Mouse (Mus musculus): ENCODE measurements around the gene Tigar.

Tigar gene

DNA sequence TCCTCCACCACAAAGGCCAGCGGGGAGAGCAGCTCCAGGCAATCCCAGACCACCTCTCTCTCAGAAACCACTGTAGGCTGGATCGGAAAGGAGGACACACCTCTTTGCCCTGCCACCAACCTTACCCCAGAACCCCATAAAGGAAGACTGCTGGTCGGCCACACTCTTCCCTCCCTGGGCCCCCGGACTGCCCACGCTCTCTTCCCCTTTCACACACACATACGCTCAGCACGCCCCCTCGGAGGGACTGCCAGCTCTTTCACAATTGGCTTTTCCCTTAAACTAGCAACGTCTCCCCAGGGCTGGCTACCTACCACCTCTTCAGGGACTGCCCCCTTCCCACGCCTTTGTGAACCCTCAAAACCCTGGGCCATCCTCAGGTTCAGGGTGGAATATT is 33.8 kb upstream of the Tigar start:
- no peak for ATAC-seq (ENCODE audit: insufficient number of reproducible peaks, low FRiP score, low TSS enrichment)

GRCm38 (mm10) chr6:127142154-127143123 is 33.1 kb upstream of the Tigar start:
- ATAC-seq (ENCODE audit: insufficient number of reproducible peaks, low FRiP score, low TSS enrichment), result peak; percentile 23; the same call in 1 of the 2 replicates

DNA sequence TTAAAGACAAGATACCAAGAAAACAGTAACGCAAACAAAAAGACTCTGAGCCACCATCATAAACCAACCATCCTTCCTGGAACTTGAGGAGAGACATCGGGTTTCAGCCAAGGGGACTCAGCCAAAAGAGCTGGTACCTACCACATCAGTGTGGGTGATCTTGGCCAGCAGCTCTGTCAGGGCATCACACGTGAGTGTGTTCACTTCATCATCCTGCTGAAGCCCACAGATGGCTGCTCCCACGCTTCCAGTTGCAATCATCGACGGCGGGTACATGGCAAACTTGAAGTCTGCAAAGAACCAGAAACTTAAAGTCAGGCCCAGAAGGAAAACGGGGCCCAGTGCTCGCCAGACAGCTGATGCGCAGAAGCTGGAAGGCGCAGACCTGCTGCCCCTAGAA is 29.6 kb upstream of the Tigar start:
- ATAC-seq (ENCODE audit: insufficient number of reproducible peaks, low FRiP score, low TSS enrichment), result no peak

GRCm38 (mm10) chr6:127133433-127134245 is 24.3 kb upstream of the Tigar start:
- no peak for ATAC-seq (ENCODE audit: insufficient number of reproducible peaks, low FRiP score, low TSS enrichment)

GRCm38 (mm10) chr6:127132719-127133118 is 23.4 kb upstream of the Tigar start:
- no peak for ATAC-seq (ENCODE audit: insufficient number of reproducible peaks, low FRiP score, low TSS enrichment)

DNA sequence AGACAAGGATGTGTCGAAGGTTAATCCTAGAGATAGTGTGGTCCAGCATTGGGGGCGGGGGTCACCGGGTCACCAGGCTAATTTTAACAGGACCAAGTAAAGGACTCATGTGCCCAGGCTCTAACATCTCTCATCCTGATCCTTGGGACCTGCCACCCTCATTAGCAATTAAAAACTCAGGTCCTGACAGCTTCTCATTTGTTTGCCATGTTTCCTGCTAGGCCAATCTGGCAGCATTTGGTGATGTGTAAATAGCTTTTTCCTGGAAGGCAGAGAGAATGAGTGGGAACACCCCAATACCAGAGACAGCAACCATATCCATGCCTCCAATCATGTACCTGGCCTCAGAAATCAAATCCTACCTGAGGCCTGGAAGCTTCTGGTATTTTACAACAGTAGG is 22.6 kb upstream of the Tigar start:
- no peak for ATAC-seq (ENCODE audit: insufficient number of reproducible peaks, low FRiP score, low TSS enrichment)

DNA sequence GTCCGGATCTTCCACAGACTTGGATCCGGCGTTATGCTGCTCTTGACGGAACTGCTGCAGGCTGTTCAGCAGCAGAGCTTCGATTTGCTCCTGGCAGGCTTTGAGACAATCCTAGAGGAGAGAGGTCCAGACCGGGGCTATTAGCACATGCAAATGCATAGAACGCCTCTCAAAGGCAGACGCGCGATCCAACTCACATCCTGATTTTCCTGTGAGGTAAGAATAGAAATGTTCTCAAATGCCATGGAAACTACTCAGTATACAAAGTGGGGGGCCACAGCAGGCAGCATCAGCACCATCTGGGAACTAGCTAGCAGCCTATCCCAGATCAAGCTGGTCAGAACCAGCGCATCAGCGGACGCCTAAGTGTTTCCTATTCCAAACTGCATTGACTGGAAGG is 21.0 kb upstream of the Tigar start:
- ATAC-seq (ENCODE audit: insufficient number of reproducible peaks, low FRiP score, low TSS enrichment), result no peak

GRCm38 (mm10) chr6:127129659-127130058 is 20.3 kb upstream of the Tigar start:
- ATAC-seq (ENCODE audit: insufficient number of reproducible peaks, low FRiP score, low TSS enrichment), result no peak

DNA sequence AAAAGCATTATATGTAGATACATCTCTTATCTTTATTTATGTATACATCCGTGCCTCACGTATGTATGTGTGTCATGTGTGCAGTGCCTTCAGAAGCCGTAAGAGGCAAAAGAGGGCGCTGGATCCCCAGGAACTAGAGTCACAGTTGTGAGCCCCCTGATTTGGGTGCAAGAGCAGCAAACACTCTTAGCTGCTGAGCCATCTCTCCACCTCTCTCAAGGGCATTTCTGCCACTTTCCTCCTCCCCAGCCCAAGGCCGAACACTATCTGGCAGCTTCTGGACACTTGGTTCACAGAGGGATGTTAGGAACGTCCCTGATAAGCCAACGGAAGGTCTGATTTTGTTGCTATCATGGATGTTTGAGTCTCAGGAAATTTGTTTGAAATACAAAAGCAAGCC is 14.1 kb upstream of the Tigar start:
- ATAC-seq (ENCODE audit: insufficient number of reproducible peaks, low FRiP score, low TSS enrichment), result no peak

DNA sequence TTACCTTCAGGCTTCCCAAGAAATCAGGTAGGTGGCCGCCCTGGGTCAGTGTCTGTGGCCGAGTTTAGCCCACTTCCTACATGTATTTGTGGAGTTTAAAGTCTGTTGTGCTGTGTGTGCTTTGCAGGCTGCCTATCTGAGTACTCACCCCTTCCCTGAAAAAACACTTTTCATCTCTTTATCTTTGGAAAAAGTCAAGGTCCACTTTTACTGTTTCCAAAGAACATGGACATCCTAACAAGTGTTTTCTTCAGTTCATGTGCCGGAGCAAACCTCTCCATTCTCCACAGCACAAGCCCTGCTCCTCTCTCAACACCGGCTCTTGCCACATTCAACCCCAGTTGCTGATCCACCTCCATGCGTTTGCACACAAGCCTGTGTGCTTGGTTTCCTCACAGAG is 13.6 kb upstream of the Tigar start:
- no peak for ATAC-seq (ENCODE audit: insufficient number of reproducible peaks, low FRiP score, low TSS enrichment)

DNA sequence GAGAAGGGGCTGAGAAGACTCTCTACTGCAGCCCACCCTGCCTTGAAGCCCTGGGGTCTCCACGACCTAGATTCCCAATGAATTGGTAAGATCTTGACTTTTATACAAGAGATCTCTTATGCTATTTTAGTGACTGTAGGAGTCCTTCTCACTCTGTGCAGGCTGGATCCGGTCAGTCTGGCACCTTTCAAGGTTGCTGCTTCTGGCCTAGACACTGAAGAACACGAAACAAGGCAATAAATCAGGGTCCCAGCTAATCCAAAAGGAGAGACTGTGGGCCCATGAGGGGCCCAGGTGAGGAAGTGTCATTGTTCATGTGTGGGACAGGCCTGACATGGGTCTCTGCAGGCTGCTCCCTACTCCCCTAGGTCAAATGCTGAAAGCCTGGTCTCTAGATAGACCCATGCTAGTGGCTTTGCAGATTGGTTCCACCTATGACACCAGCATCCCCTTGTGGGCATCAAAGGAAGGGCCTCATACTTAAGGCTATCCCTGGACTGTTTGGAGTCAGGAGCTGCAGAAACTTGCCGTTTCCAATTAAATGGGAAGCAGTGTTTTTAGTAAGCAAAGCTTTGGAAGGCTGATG is 13.0 kb upstream of the Tigar start:
- ATAC-seq (ENCODE audit: insufficient number of reproducible peaks, low FRiP score, low TSS enrichment), result no peak

GRCm38 (mm10) chr6:127114753-127115456 is 5.5 kb upstream of the Tigar start:
- no peak for ATAC-seq (ENCODE audit: insufficient number of reproducible peaks, low FRiP score, low TSS enrichment)

DNA sequence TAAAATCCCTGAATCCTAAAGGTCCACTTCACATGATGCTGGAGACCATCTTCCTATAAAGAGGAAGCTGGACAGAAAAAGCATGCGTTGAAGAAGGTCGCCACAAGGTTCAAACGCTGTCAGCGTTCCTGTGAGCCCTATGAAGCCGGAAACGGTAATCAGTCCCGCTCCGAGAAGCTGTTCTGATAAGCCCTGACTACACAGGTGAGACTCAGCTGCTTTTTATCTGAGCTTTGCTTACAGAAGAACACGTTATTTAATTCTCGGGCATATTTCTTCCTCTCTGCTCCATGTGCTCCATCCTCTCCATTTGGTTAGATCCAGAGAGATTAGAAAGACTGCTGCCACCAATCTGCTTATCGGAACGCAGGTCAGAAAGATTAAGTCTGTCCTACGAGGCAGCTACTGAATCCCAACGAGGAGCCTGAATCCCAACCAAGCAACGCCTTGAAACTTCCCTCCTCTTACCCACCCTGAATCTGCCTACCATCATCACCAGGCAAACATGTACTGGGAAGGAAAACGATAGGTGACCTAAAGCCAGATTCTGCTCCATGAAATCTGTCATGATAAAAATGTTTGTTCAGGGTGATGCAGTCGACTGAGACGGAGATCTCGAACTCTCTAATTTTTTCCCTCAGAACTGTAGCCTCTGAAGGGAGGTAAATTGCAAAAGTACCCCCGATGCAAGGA is 843 bp downstream of the Tigar start:
- ATAC-seq (ENCODE audit: insufficient number of reproducible peaks, low FRiP score, low TSS enrichment), result no peak

GRCm38 (mm10) chr6:127107413-127107812 is 1.9 kb downstream of the Tigar start:
- no peak for ATAC-seq (ENCODE audit: insufficient number of reproducible peaks, low FRiP score, low TSS enrichment)

GRCm38 (mm10) chr6:127106726-127107125 is 2.6 kb downstream of the Tigar start:
- ATAC-seq (ENCODE audit: insufficient number of reproducible peaks, low FRiP score, low TSS enrichment), result no peak

GRCm38 (mm10) chr6:127106189-127106588 is 3.2 kb downstream of the Tigar start:
- no peak for ATAC-seq (ENCODE audit: insufficient number of reproducible peaks, low FRiP score, low TSS enrichment)

GRCm38 (mm10) chr6:127105107-127105506 is 4.2 kb downstream of the Tigar start:
- ATAC-seq (ENCODE audit: insufficient number of reproducible peaks, low FRiP score, low TSS enrichment), result no peak

DNA sequence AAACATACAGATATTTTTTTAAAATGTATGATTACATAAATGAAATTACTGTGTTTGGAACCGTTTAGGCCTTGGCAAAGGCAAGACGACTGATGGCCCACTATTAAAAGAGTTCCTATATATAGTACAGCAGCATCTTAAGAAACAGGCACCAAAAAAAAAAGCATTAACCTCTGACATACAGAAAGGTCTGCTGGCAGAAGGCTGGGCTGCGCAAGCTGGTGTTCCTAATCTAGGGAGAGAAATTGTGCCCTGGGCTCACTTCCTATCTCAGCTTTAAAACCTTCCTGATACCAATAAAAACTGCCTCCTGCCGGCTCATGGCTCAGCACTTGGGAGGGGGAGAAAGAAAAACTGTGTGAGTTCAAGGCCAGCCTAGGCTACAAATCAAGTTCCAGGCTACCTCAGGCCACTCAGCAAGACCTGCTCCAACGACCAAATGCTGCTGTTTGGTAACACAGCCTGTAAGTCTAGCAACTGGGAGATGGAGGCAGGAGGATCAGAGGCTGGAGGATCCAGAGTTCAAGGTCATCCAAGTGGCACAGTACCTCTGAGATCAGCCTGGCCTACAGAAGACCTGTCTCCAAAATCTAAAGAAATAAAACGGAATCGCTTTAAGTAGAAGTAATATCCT is 4.8 kb downstream of the Tigar start:
- ATAC-seq (ENCODE audit: insufficient number of reproducible peaks, low FRiP score, low TSS enrichment), result no peak

DNA sequence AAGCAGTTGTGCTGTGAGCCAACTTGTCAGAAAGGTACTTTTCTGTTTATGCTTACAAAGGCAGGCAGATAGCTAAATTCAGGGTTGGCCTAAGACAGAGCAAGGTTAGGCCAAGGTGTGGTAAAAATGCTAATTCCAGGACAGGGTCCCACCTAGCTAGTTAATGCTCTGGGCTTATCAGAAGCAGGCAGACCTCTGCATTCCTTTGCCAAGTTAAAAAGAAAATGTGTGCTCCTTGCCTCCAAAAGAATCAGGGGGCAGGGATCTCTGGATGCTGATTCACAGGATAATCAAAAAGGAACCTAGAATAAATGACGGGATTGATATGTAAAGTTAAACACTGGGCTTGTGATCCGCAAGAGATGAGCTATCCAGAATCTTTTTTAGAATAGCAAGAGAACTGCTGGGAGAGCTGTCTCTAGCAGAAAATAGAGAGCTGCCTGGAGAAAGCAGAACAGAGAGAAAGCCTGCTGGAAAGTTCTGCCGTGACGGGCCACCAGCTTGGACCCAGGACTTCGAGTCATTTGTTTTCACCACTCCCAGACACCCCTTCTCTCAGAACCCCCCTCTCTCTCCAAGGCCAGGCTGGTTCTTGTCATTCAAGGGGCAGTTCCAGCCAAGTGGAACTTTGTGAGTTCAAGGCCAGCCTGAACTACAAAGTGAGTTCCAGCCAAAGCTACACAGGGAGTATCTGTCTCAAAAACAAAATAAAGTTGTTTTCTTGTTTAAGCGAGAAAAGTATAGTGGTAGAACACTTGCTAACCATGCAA is 5.7 kb downstream of the Tigar start:
- ATAC-seq (ENCODE audit: insufficient number of reproducible peaks, low FRiP score, low TSS enrichment), result no peak
